Mouse (Mus musculus): Measurements from ENCODE around the gene Col15a1. TPM values are rescaled to one million over a fixed set of nuclear protein-coding genes. Genes with fewer than 3 reads are reported as not detected.

Col15a1 gene
- total RNA-seq, 2 experiments from 2014 or later: 6.1 to 6.7 TPM

DNA sequence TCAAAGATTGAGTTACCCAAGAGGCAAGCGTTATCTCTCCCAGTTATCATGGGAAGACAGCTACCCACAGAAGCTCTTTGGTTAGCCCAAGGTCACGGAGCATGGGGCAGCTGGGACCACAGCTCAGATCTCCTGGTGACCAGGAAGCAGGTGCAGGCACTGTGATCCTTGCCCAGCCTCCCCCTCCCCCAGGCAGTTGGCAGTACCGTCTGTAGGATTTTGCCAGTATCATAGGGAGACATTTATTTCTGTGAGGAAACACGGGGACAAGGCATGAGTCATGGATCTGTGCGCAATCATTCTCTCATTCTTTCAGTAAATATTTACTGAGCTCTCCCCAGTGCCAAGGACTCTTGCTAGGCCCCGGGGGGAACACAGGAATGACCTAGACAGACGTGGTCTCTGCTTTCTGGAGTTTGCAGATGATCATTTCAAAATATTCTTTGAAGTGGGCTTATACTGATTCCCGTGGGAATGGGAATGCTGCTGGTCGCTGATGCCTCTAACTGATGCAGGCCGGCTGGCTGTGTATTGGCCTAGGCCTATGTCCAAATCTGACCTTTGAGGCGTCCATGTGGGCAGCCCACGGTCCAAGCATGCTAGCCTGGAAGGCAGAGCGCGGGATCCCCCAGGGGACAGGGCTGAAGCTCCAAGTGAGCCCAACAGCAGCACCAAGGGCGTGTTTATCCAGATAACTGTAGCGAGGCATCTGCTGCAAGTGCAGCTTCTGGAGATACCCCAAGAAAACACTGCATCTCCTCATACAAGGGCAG is 86.0 kb downstream of the Col15a1 start:
- intact Hi-C loops (cut with DNase I): no loop called here
- peak; percentile 38 to 43 for DNase-seq (ENCODE audit: extremely low spot score in 1 of 2, low spot score in 2 of 2)
- Histone ChIP-seq H3K27ac (no peak overlapping the region), H3K4me3 (no peak overlapping the region)
- TF ChIP-seq CTCF (IDR thresholded peaks at IDR 0.05): no peak

GRCm38 (mm10) chr4:47294544-47295070 is 86.6 kb downstream of the Col15a1 start:
- Histone ChIP-seq H3K27ac (no peak overlapping the region), H3K4me3 (no peak overlapping the region)
- DNase-seq (ENCODE audit: extremely low spot score in 1 of 2, low spot score in 2 of 2): no peak
- no peak for TF ChIP-seq CTCF (IDR thresholded peaks at IDR 0.05)
- intact Hi-C loops (cut with DNase I): no loop called here

DNA sequence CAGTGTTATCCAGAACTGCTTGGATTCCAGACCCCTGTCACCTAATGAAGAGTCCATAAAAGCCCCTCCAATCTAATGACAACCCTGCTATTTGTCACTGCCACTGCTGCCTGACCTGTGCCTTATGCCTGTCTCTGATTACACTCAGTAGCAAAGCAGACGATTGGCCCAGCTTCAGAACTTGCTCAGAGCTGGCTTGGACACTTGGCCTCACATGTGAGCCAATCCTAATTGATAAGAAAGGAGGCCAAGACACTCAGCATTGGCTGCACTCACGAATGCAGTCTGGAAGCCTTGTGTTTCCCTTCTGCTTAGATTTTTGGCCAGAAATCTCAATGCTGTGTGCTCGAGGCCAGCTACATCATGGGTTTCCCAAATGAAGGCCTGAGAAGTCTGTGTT is 87.6 kb downstream of the Col15a1 start:
- intact Hi-C loops (cut with DNase I): no loop called here
- no peak overlapping the region for H3K27ac ChIP-seq
- DNase-seq (ENCODE audit: extremely low spot score in 1 of 2, low spot score in 2 of 2): no peak
- no peak overlapping the region for H3K4me3 ChIP-seq
- no peak for TF ChIP-seq CTCF (IDR thresholded peaks at IDR 0.05)

GRCm38 (mm10) chr4:47300701-47301100 is 92.7 kb downstream of the Col15a1 start:
- intact Hi-C loops (cut with DNase I): no loop called here
- Histone ChIP-seq H3K4me3 (no peak overlapping the region), H3K27ac (no peak overlapping the region)
- DNase-seq (ENCODE audit: extremely low spot score in 1 of 2, low spot score in 2 of 2): no peak
- TF ChIP-seq CTCF (IDR thresholded peaks at IDR 0.05): no peak

DNA sequence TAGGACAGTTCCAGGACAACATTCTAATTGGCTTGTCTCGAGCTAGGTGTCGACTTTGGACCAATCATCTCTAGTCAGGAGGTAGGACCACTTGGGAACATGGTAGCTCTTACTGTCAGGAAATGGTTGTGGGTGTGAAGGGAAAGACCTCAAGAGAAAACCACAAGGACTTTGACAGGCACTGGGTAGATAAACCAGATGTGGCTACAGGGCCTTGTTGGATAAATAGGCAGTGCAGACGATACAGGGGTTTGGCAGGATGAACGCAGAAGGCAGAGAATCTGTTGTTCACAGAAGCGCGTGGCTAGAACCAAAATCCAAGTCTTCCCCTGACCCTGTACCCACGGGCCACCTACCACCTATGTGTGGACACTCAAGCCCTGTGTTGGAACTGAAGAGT is 94.6 kb downstream of the Col15a1 start:
- intact Hi-C loops (cut with DNase I): no loop called here
- TF ChIP-seq CTCF (IDR thresholded peaks at IDR 0.05): no peak
- DNase-seq (ENCODE audit: extremely low spot score in 1 of 2, low spot score in 2 of 2): no peak
- no peak overlapping the region for H3K4me3 ChIP-seq
- no peak overlapping the region for H3K27ac ChIP-seq

DNA sequence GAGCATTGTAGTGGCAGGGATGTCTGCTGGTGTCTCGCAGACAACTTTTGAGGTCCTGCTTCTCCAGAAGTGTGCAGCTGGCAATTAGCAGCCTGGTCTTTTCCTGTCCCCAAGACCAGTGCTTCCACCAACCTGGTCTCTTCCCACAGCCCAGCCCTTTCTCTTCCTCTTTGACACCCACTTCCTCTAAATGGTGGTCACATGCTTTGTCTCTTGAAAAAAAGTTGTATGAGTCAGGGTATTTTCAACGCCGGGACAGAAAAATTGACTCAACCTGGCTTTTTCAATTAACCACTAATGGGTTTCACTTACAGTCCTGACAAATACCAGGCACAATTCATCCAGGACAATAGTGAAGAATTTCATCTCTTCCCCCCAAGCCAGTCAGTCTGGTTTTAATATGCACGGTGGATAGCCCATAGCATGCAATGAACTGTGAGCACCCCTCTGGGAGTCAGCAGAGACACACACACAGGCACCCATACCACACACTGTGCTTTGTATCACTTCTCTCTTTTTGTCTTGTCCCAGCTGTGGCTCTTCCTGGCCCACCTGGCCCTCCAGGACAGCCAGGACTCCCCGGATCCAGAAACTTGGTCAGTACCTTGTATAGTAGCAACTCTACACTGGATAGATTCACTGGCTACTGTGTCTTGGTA is 95.5 kb downstream of the Col15a1 start:
- no peak overlapping the region for H3K27ac ChIP-seq
- no peak overlapping the region for H3K4me3 ChIP-seq
- intact Hi-C loops (cut with DNase I): no loop called here
- no peak for DNase-seq (ENCODE audit: extremely low spot score in 1 of 2, low spot score in 2 of 2)
- TF ChIP-seq CTCF (IDR thresholded peaks at IDR 0.05): no peak

GRCm38 (mm10) chr4:47309886-47310625 is 102.1 kb downstream of the Col15a1 start:
- no peak for DNase-seq (ENCODE audit: extremely low spot score in 1 of 2, low spot score in 2 of 2)
- Histone ChIP-seq H3K4me3 (no peak overlapping the region), H3K27ac (no peak overlapping the region)
- TF ChIP-seq CTCF (IDR thresholded peaks at IDR 0.05): no peak
- intact Hi-C loops (cut with DNase I): no loop called here

DNA sequence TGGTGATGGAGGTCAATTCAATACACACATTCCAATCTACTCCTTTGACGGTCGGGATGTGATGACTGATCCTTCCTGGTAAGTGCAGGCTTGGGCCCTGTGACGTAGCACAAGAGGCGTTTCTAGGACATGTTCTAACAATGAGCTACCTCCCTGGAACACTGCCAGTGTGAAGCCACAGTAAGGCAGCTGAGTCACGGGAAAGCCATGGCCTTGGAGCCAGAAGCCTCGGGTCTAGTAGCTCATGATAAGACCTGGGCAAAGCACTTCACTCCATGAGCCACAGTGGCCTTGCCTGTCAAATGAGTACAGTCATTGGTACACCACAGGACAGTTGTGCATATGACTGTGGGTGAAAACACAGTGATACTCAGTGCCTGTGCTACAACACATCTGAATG is 102.9 kb downstream of the Col15a1 start:
- TF ChIP-seq CTCF (IDR thresholded peaks at IDR 0.05): no peak
- intact Hi-C loops (cut with DNase I): no loop called here
- Histone ChIP-seq H3K27ac (no peak overlapping the region), H3K4me3 (no peak overlapping the region)
- DNase-seq (ENCODE audit: extremely low spot score in 1 of 2, low spot score in 2 of 2): no peak

DNA sequence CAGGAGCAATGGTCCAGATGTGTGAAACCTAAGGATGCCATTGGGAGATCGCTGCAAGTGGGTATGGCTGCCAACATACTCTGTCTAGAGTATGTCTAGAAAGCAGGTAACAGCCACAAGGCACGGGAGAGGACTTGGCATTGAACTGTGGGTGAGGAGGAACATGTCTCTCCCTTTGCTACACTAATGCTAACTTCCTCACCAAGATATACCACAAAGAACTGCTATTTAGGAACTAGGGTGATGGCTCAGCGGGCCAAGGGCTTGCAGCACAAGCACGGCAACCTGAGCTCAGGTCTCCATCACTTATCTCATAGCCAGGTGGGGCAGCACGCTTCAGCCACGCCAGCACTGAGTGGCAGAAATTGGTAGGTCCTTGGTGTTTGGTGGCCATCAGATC is 103.5 kb downstream of the Col15a1 start:
- no peak for TF ChIP-seq CTCF (IDR thresholded peaks at IDR 0.05)
- intact Hi-C loops (cut with DNase I): no loop called here
- DNase-seq (ENCODE audit: extremely low spot score in 1 of 2, low spot score in 2 of 2): no peak
- no peak overlapping the region for H3K27ac ChIP-seq
- H3K4me3 ChIP-seq: no peak overlapping the region

- intact Hi-C loops (cut with DNase I): loop anchor here (1.0 kb wide), 1 partner anchor 61 kb away; no protein-coding TSS in a partner anchor
- no peak for TF ChIP-seq CTCF (IDR thresholded peaks at IDR 0.05)
- DNase-seq (ENCODE audit: extremely low spot score in 1 of 2, low spot score in 2 of 2): no peak
- no peak overlapping the region for H3K4me3 ChIP-seq
- no peak overlapping the region; the same call in 1 of the 2 replicates for H3K27ac ChIP-seq
Observed at GRCm38 (mm10) chr4:47311929-47312328, 104.0 kb downstream of the Col15a1 start.

DNA sequence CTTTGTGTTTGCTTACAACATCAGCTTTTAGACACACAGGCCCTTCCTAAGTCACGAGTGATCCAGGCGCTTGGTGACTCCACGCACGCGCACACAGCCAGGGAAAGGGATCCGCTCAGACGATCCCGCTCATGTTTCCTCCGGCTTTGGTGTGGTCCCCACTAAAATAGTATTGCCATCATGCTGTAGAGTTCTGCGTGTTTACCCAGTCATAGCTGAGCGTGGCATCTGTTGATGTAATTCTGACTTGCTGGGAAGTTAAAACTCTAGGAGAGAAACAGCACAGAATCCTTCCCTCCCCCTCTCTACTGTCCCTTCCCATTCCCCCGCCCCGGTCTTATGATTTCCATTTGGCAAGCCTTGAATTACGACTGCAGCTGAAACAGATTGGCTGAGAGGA is 104.7 kb downstream of the Col15a1 start:
- intact Hi-C loops (cut with DNase I): loop anchor here (1.0 kb wide), 1 partner anchor 61 kb away; no protein-coding TSS in a partner anchor
- peak; percentile 43 to 51 for DNase-seq (ENCODE audit: extremely low spot score in 1 of 2, low spot score in 2 of 2)
- Histone ChIP-seq H3K27ac (peak overlapping the region; percentile 69), H3K4me3 (peak overlapping the region; percentile 39)
- TF ChIP-seq CTCF (IDR thresholded peaks at IDR 0.05): no peak
